Comparison of ENCODE assay signal across 8 mouse cellular contexts in genomic region chr5:44538000-44538395, GRCm38 (mm10).
A peak's percentile ranks its signal among the peaks of the same experiment; 100 is the strongest.
DNase-seq lines count a peak whose midpoint lies in the region; ATAC-seq lines count a peak whose summit lies in the region.

No protein-coding gene starts in this region.

- H3K4me1 ChIP-seq in heart, embryonic 10.5 days, result no peaks in the 10 kb centered on the region
- H3K4me1 ChIP-seq in forebrain, embryonic 11.5 days (replicated peaks; ENCODE audit: control insufficient read depth, insufficient read depth, low read length), result 0 out of 2 replicates have a peak, but pooled peaks cover 2% of the 10 kb centered on the region
- peaks cover 7% of the 10 kb centered on the region for H3K4me1 ChIP-seq in hindbrain, embryonic 16.5 days (ENCODE audit: control insufficient read depth, insufficient read depth, low read depth, low read length)
- peaks cover 19% of the 10 kb centered on the region for H3K4me1 ChIP-seq in midbrain, embryonic 12.5 days

- no peaks in the 10 kb centered on the region for H3K27me3 ChIP-seq in heart, embryonic 10.5 days (ENCODE audit: insufficient read depth, poor library complexity, severe bottlenecking)
- H3K27me3 ChIP-seq in forebrain, embryonic 11.5 days (ENCODE audit: control insufficient read depth, insufficient read depth, low read length), result no peaks in the 10 kb centered on the region
- H3K27me3 ChIP-seq in hindbrain, embryonic 16.5 days (replicated peaks; ENCODE audit: control insufficient read depth, insufficient read depth, low read length), result no peaks in the 10 kb centered on the region
- no peaks in the 10 kb centered on the region; the same call in 1 of the 2 replicates for H3K27me3 ChIP-seq in midbrain, embryonic 12.5 days

- 39% methylated on average over 5 of the region's 5 CpGs for whole genome bisulfite sequencing in heart, embryonic 10.5 days
- 3% methylated on average over 5 of the region's 5 CpGs for WGBS in forebrain, embryonic 11.5 days
- WGBS in hindbrain, embryonic 16.5 days, result 5% methylated on average over 5 of the region's 5 CpGs
- WGBS in midbrain, embryonic 12.5 days, result under 1% methylated on average over 5 of the region's 5 CpGs

- no peak overlapping the region for H3K27ac ChIP-seq in heart, embryonic 10.5 days
- H3K27ac ChIP-seq in forebrain, embryonic 11.5 days (ENCODE audit: low read depth, low read length), result no peak overlapping the region
- H3K27ac ChIP-seq in hindbrain, embryonic 16.5 days (ENCODE audit: low read depth, low read length), result no peak overlapping the region
- H3K27ac ChIP-seq in midbrain, embryonic 12.5 days (replicated peaks), result no peak overlapping the region

- ATAC-seq in forebrain, embryonic 11.5 days (replicated peaks; ENCODE audit: low FRiP score), result peak; percentile 98
- peak; percentile 94 for ATAC-seq in hindbrain, embryonic 16.5 days
- ATAC-seq in midbrain, embryonic 12.5 days (ENCODE audit: low FRiP score, low read depth), result peak; percentile 98

- DNase-seq in heart, adult 11 months, result peak; percentile 91
- no peak for DNase-seq in heart, embryonic 10.5 days (ENCODE audit: low spot score)
- peak; percentile 75 for DNase-seq in forebrain, embryonic 11.5 days (ENCODE audit: low spot score)
- DNase-seq in urinary bladder, postnatal 10 days (ENCODE audit: low spot score), result no peak
- DNase-seq in gastrocnemius, adult 18-20 months (ENCODE audit: low spot score), result no peak
- no peak for DNase-seq in urinary bladder, postnatal 14 days (ENCODE audit: low spot score)

- H3K4me3 ChIP-seq in heart, embryonic 10.5 days, result no peak overlapping the region
- no peak overlapping the region for H3K4me3 ChIP-seq in forebrain, embryonic 11.5 days (ENCODE audit: low read depth, low read length)
- no peak overlapping the region for H3K4me3 ChIP-seq in hindbrain, embryonic 16.5 days (ENCODE audit: low read length)
- no peak overlapping the region for H3K4me3 ChIP-seq in midbrain, embryonic 12.5 days

- no peak overlapping the region for H3K4me2 ChIP-seq in forebrain, embryonic 11.5 days (ENCODE audit: low read depth, low read length, severe bottlenecking)
- peak overlapping the region; percentile 31 for H3K4me2 ChIP-seq in hindbrain, embryonic 16.5 days (ENCODE audit: low read length)
- no peak overlapping the region for H3K4me2 ChIP-seq in midbrain, embryonic 12.5 days (replicated peaks)

- H3K9ac ChIP-seq in forebrain, embryonic 11.5 days (ENCODE audit: low read length), result no peak overlapping the region
- no peak overlapping the region for H3K9ac ChIP-seq in hindbrain, embryonic 16.5 days (ENCODE audit: low read depth, low read length)
- H3K9ac ChIP-seq in midbrain, embryonic 12.5 days (replicated peaks), result no peak overlapping the region

- H3K9me3 ChIP-seq in heart, embryonic 10.5 days, result no peaks in the 10 kb centered on the region
- no peaks in the 10 kb centered on the region for H3K9me3 ChIP-seq in forebrain, embryonic 11.5 days (ENCODE audit: control insufficient read depth, low read length)
- H3K9me3 ChIP-seq in hindbrain, embryonic 16.5 days (ENCODE audit: control insufficient read depth, low read length), result no peaks in the 10 kb centered on the region
- H3K9me3 ChIP-seq in midbrain, embryonic 12.5 days, result no peaks in the 10 kb centered on the region

- H3K36me3 ChIP-seq in heart, embryonic 10.5 days, result no peaks in the 10 kb centered on the region
- H3K36me3 ChIP-seq in forebrain, embryonic 11.5 days (ENCODE audit: control insufficient read depth, insufficient read depth, low read length), result no peaks in the 10 kb centered on the region
- no peaks in the 10 kb centered on the region for H3K36me3 ChIP-seq in hindbrain, embryonic 16.5 days (ENCODE audit: control insufficient read depth, insufficient read depth, low read length)
- no peaks in the 10 kb centered on the region for H3K36me3 ChIP-seq in midbrain, embryonic 12.5 days

Comparison
In these comparisons a context has a peak if more than half of its experiments do, and no peak if none do; other contexts are left out.
1. DNase-seq: peak in heart, adult 11 months (single experiment) and forebrain, embryonic 11.5 days (single experiment); none in heart, embryonic 10.5 days (single experiment), urinary bladder, postnatal 10 days (single experiment), gastrocnemius, adult 18-20 months (single experiment) and urinary bladder, postnatal 14 days (single experiment).
2. Peak in every context shown above with its lines, with median percentiles within 50 percentile points of each other: ATAC-seq.